Mouse (Mus musculus) layer of hippocampus, adult 2 months (tissue): ENCODE data around the gene Gm45713. TPM values are rescaled to one million over a fixed set of nuclear protein-coding genes. Genes with fewer than 3 reads are reported as not detected.
A peak's percentile ranks its signal among the peaks of the same experiment; 100 is the strongest.

ENCODE experiments used
- DNase-seq, 2 experiments: peaks; one replicate each; pipeline ENCODE4 v3.0.0; 2022; ENCODE audit warnings: low spot score in 2 of 2
- H3K27ac ChIP-seq: fragments of 200-600 bp; 2 replicates; pipeline ENCODE4 v1.8.1; 2022
- H3K4me3 ChIP-seq: fragments of 200-600 bp; 2 replicates; pipeline ENCODE4 v1.8.1; 2022; ENCODE audit warnings: mild to moderate bottlenecking
- CTCF ChIP-seq: fragments of 200-600 bp; conservative IDR thresholded peaks from 2 replicates; pipeline ENCODE4 v1.8.1; 2022; ENCODE audit warnings: antibody characterized with exemption, mild to moderate bottlenecking, moderate library complexity
- total RNA-seq, 2 experiments: library from RNA; stranded (reverse); gene quantifications; 2 replicates each; pipeline ENCODE4 v1.2.3; 2021

Gm45713 gene
- total RNA-seq, 2 experiments from 2014 or later: not detected

- DNase-seq: no peak
- Histone ChIP-seq H3K4me3 (no peak overlapping the region), H3K27ac (no peak overlapping the region)
- TF ChIP-seq CTCF: peak; percentile 81
These were observed 36.9 kb upstream of the Gm45713 start for GRCm38 (mm10) chr7:45172974-45173373.

- Histone ChIP-seq H3K27ac (peak overlapping the region; percentile 94), H3K4me3 (peak overlapping the region; percentile 26; the same call in 1 of the 2 replicates)
- DNase-seq: peak; percentile 77 to 80
- TF ChIP-seq CTCF: no peak
These were observed 33.5 kb upstream of the Gm45713 start for GRCm38 (mm10) chr7:45169495-45169894.

- no peak for DNase-seq
- peak overlapping the region; percentile 62 for H3K4me3 ChIP-seq
- no peak for TF ChIP-seq CTCF
- peak overlapping the region; percentile 94 for H3K27ac ChIP-seq
These were observed 32.6 kb upstream of the Gm45713 start for GRCm38 (mm10) chr7:45168656-45169055.

GRCm38 (mm10) chr7:45167761-45168445 is 31.9 kb upstream of the Gm45713 start:
- Histone ChIP-seq H3K27ac (peak overlapping the region; percentile 94), H3K4me3 (peak overlapping the region; percentile 62)
- TF ChIP-seq CTCF: no peak
- peak; percentile 62 to 74 for DNase-seq

DNA sequence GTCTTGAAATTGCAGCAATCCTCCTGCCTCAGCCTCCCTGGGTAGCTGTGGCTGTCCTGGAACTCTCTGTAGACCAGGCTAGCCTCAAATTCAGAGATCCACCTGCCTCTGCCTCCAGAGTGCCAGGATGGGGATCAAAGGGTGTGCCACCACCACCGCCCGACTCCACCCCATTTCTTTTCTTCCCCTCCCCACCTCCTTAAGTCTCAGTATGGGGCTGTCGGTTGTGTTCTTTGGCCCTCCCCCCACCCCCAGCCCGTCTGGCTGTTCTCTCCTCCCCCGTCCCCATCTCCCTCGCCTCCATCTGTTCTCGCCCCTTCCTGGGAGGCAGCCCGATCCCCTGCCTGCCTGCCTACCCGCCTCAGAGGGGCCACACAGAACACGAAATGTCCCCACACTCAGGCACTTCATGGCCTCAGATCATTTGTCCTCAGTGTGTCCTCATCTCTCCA is 30.9 kb upstream of the Gm45713 start:
- H3K27ac ChIP-seq: peak overlapping the region; percentile 94
- peak; percentile 72 to 75 for DNase-seq
- H3K4me3 ChIP-seq: peak overlapping the region; percentile 62
- TF ChIP-seq CTCF: no peak

DNA sequence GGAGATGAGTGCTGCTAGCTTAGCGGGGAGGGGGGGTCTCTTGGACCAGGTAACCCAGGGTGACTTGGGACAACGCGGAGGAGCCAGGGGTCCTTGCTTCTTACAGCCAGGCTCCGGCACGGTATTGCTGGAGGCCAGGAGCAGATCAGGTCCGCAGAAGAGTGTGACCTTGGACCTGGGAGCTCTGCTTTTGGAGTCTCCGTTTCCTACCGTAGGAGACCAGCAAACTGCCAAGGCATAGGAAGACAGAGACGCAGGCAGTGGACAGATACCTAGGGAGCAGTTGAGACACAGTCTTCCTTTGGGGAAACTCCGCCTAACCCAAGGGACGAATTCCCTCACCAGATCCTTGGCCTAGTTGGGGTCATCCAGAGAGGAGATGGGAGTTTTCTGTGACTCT is 29.7 kb upstream of the Gm45713 start:
- no peak for TF ChIP-seq CTCF
- DNase-seq: no peak
- Histone ChIP-seq H3K27ac (peak overlapping the region; percentile 94), H3K4me3 (peak overlapping the region; percentile 62)

DNA sequence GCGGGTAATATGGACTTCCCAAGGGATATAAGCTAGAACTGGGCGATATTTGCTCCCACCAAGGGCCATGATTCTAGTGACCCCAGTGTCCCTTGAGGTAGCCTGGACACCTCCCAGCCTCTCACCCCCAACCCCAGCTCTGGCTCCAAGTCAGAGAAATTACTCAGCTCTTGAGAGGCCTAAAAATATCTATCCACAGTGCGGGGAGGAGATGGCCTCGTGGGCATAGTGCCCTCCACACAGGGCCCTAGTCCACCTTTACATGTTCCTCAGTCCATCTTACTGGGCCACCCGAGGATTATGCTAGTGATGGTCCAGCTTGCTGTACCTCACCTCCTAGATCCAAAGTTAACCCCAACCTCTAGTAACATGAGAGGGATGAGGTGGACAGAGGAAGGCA is 28.8 kb upstream of the Gm45713 start:
- Histone ChIP-seq H3K27ac (peak overlapping the region; percentile 94), H3K4me3 (peak overlapping the region; percentile 62)
- DNase-seq: no peak
- TF ChIP-seq CTCF: no peak

DNA sequence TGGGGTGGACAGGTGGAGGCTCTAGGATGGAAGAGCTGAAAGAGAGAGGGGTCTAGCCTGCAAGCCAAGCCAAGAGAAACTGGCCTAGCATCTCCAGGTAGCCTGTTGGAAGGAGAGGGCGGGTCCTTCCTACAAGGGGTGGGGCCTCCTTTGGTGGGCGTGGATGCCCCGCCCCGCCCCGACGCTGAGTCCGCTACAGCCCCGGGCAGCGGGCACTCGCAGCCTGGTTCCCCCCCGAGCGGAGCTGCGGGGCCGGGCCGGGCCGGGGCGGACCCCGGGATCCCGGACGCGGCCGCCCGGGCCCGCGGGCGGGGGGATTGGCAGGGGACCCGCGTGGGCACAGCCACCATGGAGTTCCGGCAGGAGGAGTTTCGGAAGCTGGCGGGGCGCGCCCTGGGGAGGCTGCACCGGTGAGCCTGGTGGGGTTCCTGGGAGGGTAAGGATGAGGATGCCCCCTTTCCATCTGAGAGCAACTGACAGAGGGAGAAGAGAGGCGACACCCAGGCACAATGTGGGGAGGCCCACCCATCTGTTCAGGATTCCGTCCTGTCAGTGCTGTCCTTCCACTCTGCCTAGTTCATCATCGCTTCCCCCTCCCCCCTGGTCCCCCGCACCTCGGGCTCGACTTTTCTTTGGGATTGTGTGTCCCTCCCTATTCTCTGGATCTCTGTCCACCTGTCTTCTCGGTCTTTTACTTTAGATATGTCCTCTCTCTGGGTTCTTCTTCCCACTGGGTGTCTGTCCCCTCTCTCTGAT is 27.9 kb upstream of the Gm45713 start, which contains the start of gene Slc17a7:
Slc17a7 (plus strand) TSS at position 215 of the 756 bp plus-strand sequence.
- TF ChIP-seq CTCF: no peak
- peak in 1 of 2 experiments; percentile 67 for DNase-seq
- H3K27ac ChIP-seq: peak within 1 kb of the TSS; percentile 94
- peak within 1 kb of the TSS; percentile 62 for H3K4me3 ChIP-seq

- Histone ChIP-seq H3K27ac (peak overlapping the region; percentile 94), H3K4me3 (peak overlapping the region; percentile 62)
- TF ChIP-seq CTCF: no peak
- no peak for DNase-seq
These were observed 27.1 kb upstream of the Gm45713 start for GRCm38 (mm10) chr7:45162996-45163615.

DNA sequence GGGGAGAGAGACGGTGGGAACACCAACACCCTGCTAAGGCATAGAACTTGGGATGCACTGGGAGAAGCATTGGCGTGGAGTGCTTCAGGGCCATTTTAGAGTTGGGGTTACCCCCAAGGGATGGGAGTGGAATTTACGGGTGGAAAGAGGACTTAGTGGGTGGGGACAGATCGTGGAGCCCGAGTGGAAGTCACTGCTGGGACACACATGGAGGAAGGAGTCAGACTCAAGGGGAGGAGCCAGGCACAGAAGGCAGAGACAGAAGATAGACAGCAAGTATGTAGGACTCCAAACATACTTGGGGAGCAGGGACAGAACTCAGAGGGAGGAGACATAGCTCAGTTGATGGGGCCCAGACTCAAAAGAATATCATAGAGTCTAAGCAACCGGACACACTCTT is 26.5 kb upstream of the Gm45713 start:
- Histone ChIP-seq H3K27ac (peak overlapping the region; percentile 94), H3K4me3 (peak overlapping the region; percentile 50)
- no peak for TF ChIP-seq CTCF
- peak in 1 of 2 experiments; percentile 69 for DNase-seq

GRCm38 (mm10) chr7:45161612-45162473 is 25.8 kb upstream of the Gm45713 start:
- Histone ChIP-seq H3K4me3 (peak overlapping the region; percentile 50), H3K27ac (peak overlapping the region; percentile 94)
- peak; percentile 95 to 97 for DNase-seq
- TF ChIP-seq CTCF: peak; percentile 85

DNA sequence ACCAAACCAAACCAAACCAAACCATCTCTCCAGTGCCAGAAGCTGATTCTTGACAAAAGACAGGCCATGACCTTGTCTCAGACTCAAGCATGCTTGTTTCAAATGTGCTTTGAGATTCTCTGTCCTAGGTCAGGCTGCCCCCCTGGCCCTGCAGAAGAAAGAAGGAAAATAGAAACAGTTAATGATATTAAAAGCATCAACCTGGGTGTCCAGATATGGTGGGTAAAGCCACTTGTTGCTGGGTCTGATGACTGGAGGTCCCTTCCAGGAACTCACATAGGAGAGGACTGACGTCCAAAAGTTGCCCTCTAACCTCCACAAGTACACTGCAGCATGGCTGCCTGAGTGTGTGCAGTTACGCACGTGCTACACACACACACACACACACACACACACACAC is 24.8 kb upstream of the Gm45713 start:
- Histone ChIP-seq H3K4me3 (no peak overlapping the region), H3K27ac (peak overlapping the region; percentile 43; the same call in 1 of the 2 replicates)
- TF ChIP-seq CTCF: no peak
- DNase-seq: no peak
